Comparison of ENCODE assay signal across 7 mouse cellular contexts in genomic region chr9:14342041-14342668, GRCm38 (mm10). TPM values are rescaled to one million over a fixed set of nuclear protein-coding genes. Genes with fewer than 3 reads are reported as not detected.
DNase-seq lines count a peak whose midpoint lies in the region; ATAC-seq lines count a peak whose summit lies in the region.

No protein-coding gene starts in this region.

- H3K9ac ChIP-seq in intestine, embryonic 15.5 days, result no peak overlapping the region
- no peak overlapping the region for H3K9ac ChIP-seq in midbrain, embryonic 12.5 days (replicated peaks)

- ATAC-seq in intestine, embryonic 15.5 days, result peak; percentile 76
- ATAC-seq in midbrain, embryonic 12.5 days (ENCODE audit: low FRiP score, low read depth), result peak; percentile 81

- DNase-seq in T-cell, adult 2 months (ENCODE audit: low spot score), result peak; percentile 74
- DNase-seq in cerebellum, adult 9-10 months, result peak; percentile 79
- DNase-seq in frontal cortex, postnatal 10 days (ENCODE audit: low spot score in 2 of 2), result peak; percentile 28 to 72
- DNase-seq in left cerebral cortex, postnatal 14 days (ENCODE audit: low spot score in 2 of 2), result peak; percentile 82 to 85
- DNase-seq in skeletal muscle tissue, adult 2 months (ENCODE audit: low read depth, low spot score), result peak; percentile 19

- no peaks in the 10 kb centered on the region for H3K9me3 ChIP-seq in intestine, embryonic 15.5 days
- H3K9me3 ChIP-seq in midbrain, embryonic 12.5 days, result no peaks in the 10 kb centered on the region

- no peak overlapping the region for H3K27ac ChIP-seq in intestine, embryonic 15.5 days
- no peak overlapping the region for H3K27ac ChIP-seq in midbrain, embryonic 12.5 days (replicated peaks)

- H3K4me3 ChIP-seq in intestine, embryonic 15.5 days (replicated peaks), result no peak overlapping the region
- H3K4me3 ChIP-seq in midbrain, embryonic 12.5 days, result no peak overlapping the region

- no peak overlapping the region for H3K4me2 ChIP-seq in intestine, embryonic 15.5 days (replicated peaks)
- H3K4me2 ChIP-seq in midbrain, embryonic 12.5 days (replicated peaks), result no peak overlapping the region

- WGBS in intestine, embryonic 15.5 days, result 65% methylated on average over 4 of the region's 4 CpGs
- 55% methylated on average over 4 of the region's 4 CpGs for WGBS in midbrain, embryonic 12.5 days

- no peaks in the 10 kb centered on the region for H3K4me1 ChIP-seq in intestine, embryonic 15.5 days (replicated peaks)
- no peaks in the 10 kb centered on the region for H3K4me1 ChIP-seq in midbrain, embryonic 12.5 days

- H3K36me3 ChIP-seq in intestine, embryonic 15.5 days, result no peaks in the 10 kb centered on the region
- no peaks in the 10 kb centered on the region for H3K36me3 ChIP-seq in midbrain, embryonic 12.5 days

- intact Hi-C loops in left cerebral cortex, postnatal 14 days (cut with DNase I), result loop anchor here (1.0 kb wide), 2 partner anchors 453 to 493 kb away; no protein-coding TSS in a partner anchor

- H3K27me3 ChIP-seq in intestine, embryonic 15.5 days (replicated peaks), result no peaks in the 10 kb centered on the region
- H3K27me3 ChIP-seq in midbrain, embryonic 12.5 days, result no peaks in the 10 kb centered on the region

RNA-seq across cellular contexts. Expression of gene Endod1, which starts 39.2 kb away (rescaled TPM):
- polyA plus RNA-seq in intestine, embryonic 15.5 days (2015; fragmentation: Nextera tagmentation; extraction: Ambion mirVana), result 26.3 and 26.7 TPM in 2 replicates
- 10 to 100 TPM; 46.4 to 47.2 TPM for total RNA-seq in left cerebral cortex, postnatal 14 days (2021)
- polyA plus RNA-seq in midbrain, embryonic 12.5 days (2016; fragmentation: Nextera tagmentation; extraction: Ambion mirVana), result 8.5 and 10.3 TPM in 2 replicates

Comparison
In these comparisons a context has a peak if more than half of its experiments do, and no peak if none do; other contexts are left out.
1. DNase-seq: peak in every context shown above with its lines; median percentile 84 in left cerebral cortex, postnatal 14 days; 79 in cerebellum, adult 9-10 months; 74 in T-cell, adult 2 months; 50 in frontal cortex, postnatal 10 days; 19 in skeletal muscle tissue, adult 2 months.